Mouse (Mus musculus): ENCODE results near the gene Trim6. TPM values are rescaled to one million over a fixed set of nuclear protein-coding genes. Genes with fewer than 3 reads are reported as not detected.
A peak's percentile ranks its signal among the peaks of the same experiment; 100 is the strongest.

The Trim6 gene
- polyA plus RNA-seq, 1 experiment from 2014 or later, result 1.9 TPM

DNA sequence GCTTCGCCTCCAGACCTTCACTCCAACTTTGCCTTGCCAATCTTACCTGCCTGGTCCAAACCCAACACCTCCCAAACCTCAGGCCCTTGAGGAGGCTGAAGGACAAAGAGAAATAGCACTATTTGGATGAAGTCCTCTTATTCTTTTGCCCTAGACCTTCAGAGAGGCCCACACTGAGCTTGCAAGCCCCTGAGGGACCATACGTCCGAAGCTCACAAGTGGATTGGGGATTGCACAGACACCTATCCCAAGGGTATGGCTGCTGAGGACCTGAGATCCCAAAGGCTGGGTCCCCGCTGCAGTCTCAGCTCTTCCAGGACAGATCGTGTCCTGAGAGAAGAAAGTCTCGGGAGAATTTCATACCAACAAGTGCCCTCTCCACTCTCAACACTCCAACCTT is 22.7 kb upstream of the Trim6 start, which contains the start of gene Olfr649:
Gene Olfr649, minus strand, starts transcription at position 101 of the 400 bp plus-strand sequence.
- Histone ChIP-seq H3K9ac (ENCODE audit: low read length) (no peak within 1 kb of the TSS), H3K4me3 (ENCODE audit: control insufficient read depth in 1 of 2, insufficient read depth in 1 of 2, low read depth in 1 of 2, low read length in 2 of 2) (no peak within 1 kb of the TSS), H3K9me3 (ENCODE audit: control insufficient read depth, low read length) (no peaks in the 10 kb centered on the region), H3K27ac (replicated peaks in 1 of 2; ENCODE audit: control insufficient read depth in 1 of 2, insufficient read depth in 1 of 2, low read depth in 2 of 2, low read length in 2 of 2) (no peak within 1 kb of the TSS), H3K27me3 (ENCODE audit: control insufficient read depth, insufficient read depth, low read length) (no peaks in the 10 kb centered on the region), H3K4me1 (ENCODE audit: control insufficient read depth in 2 of 2, insufficient read depth in 2 of 2, low read length in 2 of 2) (no peaks in the 10 kb centered on the region), H3K36me3 (ENCODE audit: control insufficient read depth, insufficient read depth, low read length) (no peaks in the 10 kb centered on the region), H3K4me2 (ENCODE audit: low read length) (no peak within 1 kb of the TSS)
- ATAC-seq (ENCODE audit: insufficient number of reproducible peaks, insufficient read depth, low FRiP score, low read depth), result no peak
- 74% methylated on average over 6 of the region's 6 CpGs for WGBS

DNA sequence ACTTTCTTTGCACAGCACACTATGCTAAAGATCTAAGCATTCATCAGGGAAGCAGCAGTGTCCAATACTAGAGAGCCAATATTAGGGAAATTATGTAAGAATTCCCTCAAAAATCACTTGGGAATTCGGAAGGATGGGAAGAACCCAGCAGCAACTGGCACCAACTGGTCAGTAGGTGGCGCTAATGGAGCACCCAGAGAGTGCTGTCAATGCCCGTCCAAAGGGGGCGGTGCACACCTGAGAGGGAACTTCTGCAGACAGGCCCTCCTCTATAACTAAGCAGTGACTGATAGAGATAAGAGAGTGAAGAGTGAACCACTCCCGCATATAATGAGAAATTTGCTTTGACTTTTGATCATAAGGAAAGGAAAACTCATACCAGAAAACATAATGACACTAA is 18.8 kb upstream of the Trim6 start:
- Histone ChIP-seq H3K27ac (replicated peaks in 1 of 2; ENCODE audit: control insufficient read depth in 1 of 2, insufficient read depth in 1 of 2, low read depth in 2 of 2, low read length in 2 of 2) (no peak overlapping the region), H3K9ac (ENCODE audit: low read length) (no peak overlapping the region), H3K4me2 (ENCODE audit: low read length) (no peak overlapping the region), H3K27me3 (ENCODE audit: control insufficient read depth, insufficient read depth, low read length) (no peaks in the 10 kb centered on the region), H3K4me1 (ENCODE audit: control insufficient read depth in 2 of 2, insufficient read depth in 2 of 2, low read length in 2 of 2) (no peaks in the 10 kb centered on the region), H3K4me3 (ENCODE audit: control insufficient read depth in 1 of 2, insufficient read depth in 1 of 2, low read depth in 1 of 2, low read length in 2 of 2) (no peak overlapping the region), H3K36me3 (ENCODE audit: control insufficient read depth, insufficient read depth, low read length) (no peaks in the 10 kb centered on the region), H3K9me3 (ENCODE audit: control insufficient read depth, low read length) (no peaks in the 10 kb centered on the region)
- 5% methylated on average over 5 of the region's 5 CpGs for WGBS
- ATAC-seq (ENCODE audit: insufficient number of reproducible peaks, insufficient read depth, low FRiP score, low read depth), result no peak

DNA sequence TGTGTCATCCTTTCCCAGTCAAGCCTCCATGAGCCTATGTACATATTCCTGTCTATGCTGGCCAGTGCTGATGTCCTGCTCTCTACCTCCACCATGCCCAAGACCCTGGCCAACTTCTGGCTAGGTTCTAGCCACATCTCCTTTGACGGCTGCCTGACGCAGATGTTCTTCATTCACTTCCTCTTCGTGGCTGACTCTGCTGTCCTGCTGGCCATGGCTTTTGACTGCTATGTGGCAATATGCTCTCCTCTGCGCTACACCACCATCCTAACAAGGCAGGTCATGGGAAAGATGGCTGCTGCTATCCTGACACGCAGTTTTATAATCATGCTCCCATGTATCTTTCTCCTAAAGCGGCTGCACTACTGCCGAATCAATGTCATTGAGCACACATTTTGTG is 12.4 kb upstream of the Trim6 start:
- H3K4me3 ChIP-seq (ENCODE audit: control insufficient read depth in 1 of 2, insufficient read depth in 1 of 2, low read depth in 1 of 2, low read length in 2 of 2), result no peak overlapping the region
- ATAC-seq (ENCODE audit: insufficient number of reproducible peaks, insufficient read depth, low FRiP score, low read depth), result no peak
- no peaks in the 10 kb centered on the region for H3K9me3 ChIP-seq (ENCODE audit: control insufficient read depth, low read length)
- H3K9ac ChIP-seq (ENCODE audit: low read length), result no peak overlapping the region
- WGBS, result 90% methylated on average over 7 of the region's 7 CpGs
- H3K36me3 ChIP-seq (ENCODE audit: control insufficient read depth, insufficient read depth, low read length), result no peaks in the 10 kb centered on the region
- no peaks in the 10 kb centered on the region for H3K4me1 ChIP-seq (ENCODE audit: control insufficient read depth in 2 of 2, insufficient read depth in 2 of 2, low read length in 2 of 2)
- H3K27ac ChIP-seq (replicated peaks in 1 of 2; ENCODE audit: control insufficient read depth in 1 of 2, insufficient read depth in 1 of 2, low read depth in 2 of 2, low read length in 2 of 2), result no peak overlapping the region
- no peaks in the 10 kb centered on the region for H3K27me3 ChIP-seq (ENCODE audit: control insufficient read depth, insufficient read depth, low read length)
- H3K4me2 ChIP-seq (ENCODE audit: low read length), result no peak overlapping the region

- WGBS, result 27% methylated on average over 1 of the region's 1 CpGs
- no peaks in the 10 kb centered on the region for H3K27me3 ChIP-seq (ENCODE audit: control insufficient read depth, insufficient read depth, low read length)
- ATAC-seq (ENCODE audit: insufficient number of reproducible peaks, insufficient read depth, low FRiP score, low read depth), result no peak
- no peaks in the 10 kb centered on the region for H3K36me3 ChIP-seq (ENCODE audit: control insufficient read depth, insufficient read depth, low read length)
- H3K4me2 ChIP-seq (ENCODE audit: low read length), result no peak overlapping the region
- H3K9ac ChIP-seq (ENCODE audit: low read length), result no peak overlapping the region
- H3K4me3 ChIP-seq (ENCODE audit: control insufficient read depth in 1 of 2, insufficient read depth in 1 of 2, low read depth in 1 of 2, low read length in 2 of 2), result no peak overlapping the region
- no peak overlapping the region for H3K27ac ChIP-seq (replicated peaks in 1 of 2; ENCODE audit: control insufficient read depth in 1 of 2, insufficient read depth in 1 of 2, low read depth in 2 of 2, low read length in 2 of 2)
- peaks cover 0 to 5% of the 10 kb centered on the region in 2 experiments; a peak in 1 of 4 replicates for H3K4me1 ChIP-seq (ENCODE audit: control insufficient read depth in 2 of 2, insufficient read depth in 2 of 2, low read length in 2 of 2)
- no peaks in the 10 kb centered on the region for H3K9me3 ChIP-seq (ENCODE audit: control insufficient read depth, low read length)
Observed at GRCm38 (mm10) chr7:104216011-104216535, 2.5 kb upstream of the Trim6 start.

GRCm38 (mm10) chr7:104217881-104218280 is 712 bp upstream of the Trim6 start:
- no peak overlapping the region for H3K4me2 ChIP-seq (ENCODE audit: low read length)
- H3K27ac ChIP-seq (replicated peaks in 1 of 2; ENCODE audit: control insufficient read depth in 1 of 2, insufficient read depth in 1 of 2, low read depth in 2 of 2, low read length in 2 of 2), result no peak overlapping the region
- ATAC-seq (ENCODE audit: insufficient number of reproducible peaks, insufficient read depth, low FRiP score, low read depth), result no peak
- H3K4me3 ChIP-seq (ENCODE audit: control insufficient read depth in 1 of 2, insufficient read depth in 1 of 2, low read depth in 1 of 2, low read length in 2 of 2), result no peak overlapping the region
- H3K27me3 ChIP-seq (ENCODE audit: control insufficient read depth, insufficient read depth, low read length), result no peaks in the 10 kb centered on the region
- 79% methylated on average over 2 of the region's 2 CpGs for WGBS
- H3K9me3 ChIP-seq (ENCODE audit: control insufficient read depth, low read length), result no peaks in the 10 kb centered on the region
- H3K36me3 ChIP-seq (ENCODE audit: control insufficient read depth, insufficient read depth, low read length), result no peaks in the 10 kb centered on the region
- peaks cover 0 to 5% of the 10 kb centered on the region in 2 experiments; a peak in 1 of 4 replicates for H3K4me1 ChIP-seq (ENCODE audit: control insufficient read depth in 2 of 2, insufficient read depth in 2 of 2, low read length in 2 of 2)
- H3K9ac ChIP-seq (ENCODE audit: low read length), result no peak overlapping the region

- Histone ChIP-seq H3K9ac (ENCODE audit: low read length) (no peak overlapping the region), H3K4me2 (ENCODE audit: low read length) (no peak overlapping the region), H3K27me3 (ENCODE audit: control insufficient read depth, insufficient read depth, low read length) (no peaks in the 10 kb centered on the region), H3K4me1 (ENCODE audit: control insufficient read depth in 2 of 2, insufficient read depth in 2 of 2, low read length in 2 of 2) (no peaks in the 10 kb centered on the region), H3K9me3 (ENCODE audit: control insufficient read depth, low read length) (no peaks in the 10 kb centered on the region), H3K36me3 (ENCODE audit: control insufficient read depth, insufficient read depth, low read length) (0 out of 2 replicates have a peak, but pooled peaks cover 11% of the 10 kb centered on the region), H3K4me3 (ENCODE audit: control insufficient read depth in 1 of 2, insufficient read depth in 1 of 2, low read depth in 1 of 2, low read length in 2 of 2) (no peak overlapping the region), H3K27ac (replicated peaks in 1 of 2; ENCODE audit: control insufficient read depth in 1 of 2, insufficient read depth in 1 of 2, low read depth in 2 of 2, low read length in 2 of 2) (no peak overlapping the region)
- WGBS, result 25% methylated on average over 2 of the region's 2 CpGs
- no peak for ATAC-seq (ENCODE audit: insufficient number of reproducible peaks, insufficient read depth, low FRiP score, low read depth)
Observed at GRCm38 (mm10) chr7:104231203-104231602, 12.6 kb downstream of the Trim6 start.

DNA sequence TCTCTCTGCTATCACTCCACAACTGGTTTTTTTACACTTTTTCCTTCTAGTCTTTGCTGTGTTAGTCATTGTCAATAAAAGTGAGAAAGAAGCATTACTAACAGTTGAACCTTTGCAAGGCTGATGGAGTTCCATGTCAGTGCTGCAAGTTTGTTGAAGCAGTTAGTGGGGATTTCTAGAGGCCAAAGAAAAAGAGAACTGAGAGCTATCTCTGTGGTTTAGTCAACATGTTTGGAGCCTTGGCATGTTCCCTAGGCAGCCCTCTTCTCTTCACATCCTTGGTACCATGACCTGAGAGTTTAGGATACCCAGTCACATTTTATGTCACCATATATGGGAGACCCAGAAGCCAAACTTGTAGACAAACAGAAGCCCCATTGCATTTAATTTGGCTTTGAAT is 22.3 kb downstream of the Trim6 start:
- Histone ChIP-seq H3K4me2 (ENCODE audit: low read length) (no peak overlapping the region), H3K9me3 (ENCODE audit: control insufficient read depth, low read length) (no peaks in the 10 kb centered on the region), H3K27ac (replicated peaks in 1 of 2; ENCODE audit: control insufficient read depth in 1 of 2, insufficient read depth in 1 of 2, low read depth in 2 of 2, low read length in 2 of 2) (no peak overlapping the region), H3K36me3 (ENCODE audit: control insufficient read depth, insufficient read depth, low read length) (no peaks in the 10 kb centered on the region), H3K4me1 (ENCODE audit: control insufficient read depth in 2 of 2, insufficient read depth in 2 of 2, low read length in 2 of 2) (no peaks in the 10 kb centered on the region), H3K9ac (ENCODE audit: low read length) (no peak overlapping the region), H3K27me3 (ENCODE audit: control insufficient read depth, insufficient read depth, low read length) (no peaks in the 10 kb centered on the region), H3K4me3 (ENCODE audit: control insufficient read depth in 1 of 2, insufficient read depth in 1 of 2, low read depth in 1 of 2, low read length in 2 of 2) (no peak overlapping the region)
- ATAC-seq (ENCODE audit: insufficient number of reproducible peaks, insufficient read depth, low FRiP score, low read depth), result no peak

DNA sequence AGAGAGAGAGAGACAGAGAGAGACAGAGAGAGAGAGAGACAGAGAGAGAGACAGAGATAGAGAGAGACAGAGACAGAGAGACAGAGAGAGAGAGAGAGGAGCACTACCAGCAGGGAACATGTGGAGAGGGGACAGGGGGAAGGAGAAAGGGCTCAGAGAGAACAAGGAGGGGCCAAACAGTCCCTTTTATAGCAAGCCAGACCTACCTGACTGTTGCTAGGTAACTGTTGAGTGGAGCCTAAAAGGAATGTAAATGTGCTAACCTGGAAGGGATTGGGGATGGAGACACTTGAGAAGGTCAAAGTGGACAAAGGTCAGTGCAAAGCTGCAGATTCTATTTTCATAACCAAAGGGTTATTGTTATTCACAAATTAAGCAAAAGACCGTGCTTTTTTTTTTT is 25.0 kb downstream of the Trim6 start:
- Histone ChIP-seq H3K27me3 (ENCODE audit: control insufficient read depth, insufficient read depth, low read length) (no peaks in the 10 kb centered on the region), H3K9ac (ENCODE audit: low read length) (peak overlapping the region; percentile 75; the same call in 1 of the 2 replicates), H3K27ac (replicated peaks in 1 of 2; ENCODE audit: control insufficient read depth in 1 of 2, insufficient read depth in 1 of 2, low read depth in 2 of 2, low read length in 2 of 2) (no peak overlapping the region), H3K4me1 (ENCODE audit: control insufficient read depth in 2 of 2, insufficient read depth in 2 of 2, low read length in 2 of 2) (no peaks in the 10 kb centered on the region), H3K36me3 (ENCODE audit: control insufficient read depth, insufficient read depth, low read length) (no peaks in the 10 kb centered on the region), H3K4me2 (ENCODE audit: low read length) (peak overlapping the region; percentile 76), H3K9me3 (ENCODE audit: control insufficient read depth, low read length) (no peaks in the 10 kb centered on the region), H3K4me3 (ENCODE audit: control insufficient read depth in 1 of 2, insufficient read depth in 1 of 2, low read depth in 1 of 2, low read length in 2 of 2) (no peak overlapping the region)
- 68% methylated on average over 1 of the region's 1 CpGs for WGBS
- ATAC-seq (ENCODE audit: insufficient number of reproducible peaks, insufficient read depth, low FRiP score, low read depth), result no peak

Data from heart, embryonic 14.5 days (tissue).